Mouse (Mus musculus) NIH3T3 (cell line): ENCODE data around the gene Slc8a3.

ENCODE experiments used
- DNase-seq: peaks from one replicate; pipeline ENCODE4 v3.0.0-alpha.2; 2012; ENCODE audit warnings: low read depth

Gene Slc8a3

DNA sequence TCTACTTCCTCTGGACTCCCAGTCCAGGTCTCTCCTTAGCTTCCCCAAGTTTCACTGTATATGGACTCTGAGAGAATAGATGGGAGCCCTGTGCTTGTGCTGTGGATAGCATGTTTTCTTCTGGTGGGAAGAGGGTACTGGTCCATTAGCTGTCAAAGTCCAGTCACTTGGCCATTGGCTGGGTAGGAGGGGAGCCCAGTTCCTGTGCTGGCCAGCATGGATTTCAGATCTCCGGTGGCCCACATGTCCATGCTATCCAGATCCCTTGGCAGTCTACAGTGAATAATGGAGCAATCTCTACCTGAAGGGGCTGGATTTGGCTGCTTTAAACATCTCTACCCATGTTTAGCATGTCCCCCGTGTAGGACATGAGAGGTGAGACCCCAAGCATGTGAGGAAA is 148.0 kb downstream of the Slc8a3 start:
- DNase-seq = no peak

DNA sequence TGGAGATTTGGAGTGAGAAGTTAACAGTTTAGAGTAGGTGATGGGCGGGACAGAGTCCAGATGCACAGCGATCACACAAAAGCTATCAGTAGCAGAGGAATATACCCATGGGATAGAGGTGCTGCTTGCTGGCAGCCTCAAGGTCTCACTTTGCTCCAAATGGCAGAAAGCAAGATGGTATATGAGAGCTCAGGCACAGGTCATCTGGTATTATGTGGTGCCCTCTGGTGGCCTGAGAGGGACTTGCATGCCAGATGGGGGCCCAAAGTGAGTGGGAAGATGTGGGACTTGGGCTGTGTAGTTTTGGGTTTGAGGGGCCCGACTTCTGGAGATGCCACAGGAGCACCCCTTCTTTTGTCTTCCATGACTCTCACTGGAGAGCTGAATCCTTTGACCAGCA is 150.9 kb downstream of the Slc8a3 start:
- DNase-seq = peak; percentile 81

DNA sequence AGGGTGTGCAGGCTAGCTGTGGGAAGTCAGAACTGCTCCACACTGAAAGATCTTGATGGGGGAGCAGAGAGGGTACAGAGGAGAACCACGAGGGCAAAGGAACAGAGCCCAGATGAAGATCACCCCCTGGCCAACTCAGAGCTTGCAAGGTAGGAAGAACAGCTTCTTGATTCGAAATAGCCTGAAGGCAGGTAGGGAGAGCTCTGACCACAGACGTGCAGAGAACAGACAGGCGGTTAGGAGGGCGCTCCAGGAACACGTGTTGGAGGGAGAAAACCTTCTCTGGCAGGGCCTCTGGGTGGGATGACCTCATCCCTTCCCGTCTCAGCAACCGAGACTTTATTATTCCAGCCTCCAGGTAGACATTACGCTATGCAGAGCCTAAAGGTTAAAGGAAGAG is 157.7 kb downstream of the Slc8a3 start:
- DNase-seq = no peak

DNA sequence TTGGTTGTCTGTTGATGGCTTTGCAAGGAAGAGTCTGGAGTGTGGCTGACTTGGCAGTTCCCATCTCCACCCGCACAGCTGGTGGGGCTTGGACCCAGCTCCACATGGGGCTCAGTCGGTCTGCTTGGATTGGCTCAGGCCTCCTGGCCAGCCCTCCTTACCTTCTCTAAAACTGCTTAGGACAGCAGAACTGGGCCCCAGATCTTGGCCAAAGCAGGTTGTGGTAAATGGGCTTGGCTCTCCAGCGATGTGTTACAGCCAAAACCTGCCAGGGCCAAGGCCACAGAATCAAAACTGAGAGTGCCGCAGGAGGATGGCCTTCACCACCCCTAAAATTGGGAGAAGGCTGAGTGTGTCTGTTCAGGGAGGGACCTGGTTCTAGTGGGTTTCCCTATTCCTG is 159.1 kb downstream of the Slc8a3 start:
- DNase-seq = no peak

DNA sequence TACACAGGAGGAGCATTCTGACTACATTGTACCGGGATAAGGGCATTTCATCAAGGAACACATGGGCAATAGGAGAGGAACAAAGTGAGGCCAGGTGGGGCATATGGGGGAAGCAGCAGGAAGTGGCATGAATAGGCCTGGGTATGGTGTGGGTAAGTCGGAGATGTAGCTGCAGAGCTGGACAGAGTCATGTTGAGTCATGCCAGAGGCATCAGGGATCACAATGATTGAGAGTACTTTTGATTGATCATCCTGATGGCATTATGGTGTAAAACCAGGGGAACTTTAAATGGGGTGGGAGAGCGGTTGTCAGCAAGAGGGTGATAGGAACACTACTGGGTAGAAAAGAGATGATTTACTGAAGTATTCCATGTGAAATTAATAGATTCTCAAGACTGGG is 160.0 kb downstream of the Slc8a3 start:
- no peak for DNase-seq

DNA sequence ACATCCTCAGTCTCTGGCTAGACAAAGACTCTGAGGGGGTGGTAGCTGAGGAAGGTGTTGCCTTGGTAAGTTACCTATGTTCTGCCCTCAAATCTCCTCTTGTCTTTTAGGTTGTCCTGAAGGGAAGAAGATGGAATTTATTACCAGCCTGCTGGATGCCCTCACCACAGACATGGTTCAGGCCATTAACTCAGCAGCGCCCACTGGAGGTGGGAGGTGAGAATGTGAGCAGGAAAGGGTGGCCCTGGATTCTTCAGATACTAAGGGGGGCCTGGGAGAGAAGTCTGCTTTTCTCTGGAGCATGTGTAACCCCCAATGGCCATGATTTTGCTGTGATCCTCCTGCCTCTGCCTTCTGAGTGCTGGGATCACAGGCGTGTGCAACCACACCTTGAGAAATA is 162.9 kb downstream of the Slc8a3 start:
- DNase-seq = peak; percentile 28

DNA sequence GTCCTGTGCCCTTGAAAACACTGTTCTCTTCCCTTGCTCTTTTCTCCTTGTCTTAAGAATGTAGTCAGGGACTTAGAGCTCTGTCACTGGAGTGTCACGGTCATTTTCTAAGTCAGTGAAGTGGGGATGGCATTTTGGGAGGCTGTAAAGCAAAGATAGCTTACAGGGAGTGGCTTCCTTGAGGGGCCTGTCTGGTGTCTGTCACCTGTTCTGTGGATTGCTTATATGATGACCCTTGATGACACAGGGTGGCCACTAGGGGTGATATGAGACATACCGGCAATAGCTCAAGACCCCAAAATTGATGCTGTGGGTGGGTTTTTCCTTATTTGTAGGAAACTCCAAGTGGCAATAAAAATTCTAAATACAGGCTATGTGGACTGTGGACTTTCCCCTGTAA is 164.5 kb downstream of the Slc8a3 start:
- DNase-seq = no peak

DNA sequence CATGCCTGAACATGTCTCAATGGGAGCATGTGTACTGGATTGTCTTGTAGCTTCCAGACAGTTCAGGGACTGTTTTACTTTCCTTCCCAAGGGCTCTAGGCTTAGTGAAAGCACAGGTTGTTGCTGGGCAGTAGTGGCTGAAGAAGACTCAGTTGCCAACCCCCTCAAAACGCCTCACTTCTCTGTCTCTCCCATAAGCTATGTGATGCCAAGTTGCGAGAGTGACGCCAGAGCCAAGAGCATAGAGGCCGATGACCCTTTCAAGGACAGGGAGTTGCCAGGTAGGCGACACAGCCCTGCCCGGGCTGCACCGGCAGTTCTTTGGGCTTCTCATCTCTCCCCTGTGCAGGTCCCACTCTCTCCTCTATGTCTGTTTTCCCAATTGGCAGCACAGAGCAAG is 164.9 kb downstream of the Slc8a3 start:
- DNase-seq = no peak

DNA sequence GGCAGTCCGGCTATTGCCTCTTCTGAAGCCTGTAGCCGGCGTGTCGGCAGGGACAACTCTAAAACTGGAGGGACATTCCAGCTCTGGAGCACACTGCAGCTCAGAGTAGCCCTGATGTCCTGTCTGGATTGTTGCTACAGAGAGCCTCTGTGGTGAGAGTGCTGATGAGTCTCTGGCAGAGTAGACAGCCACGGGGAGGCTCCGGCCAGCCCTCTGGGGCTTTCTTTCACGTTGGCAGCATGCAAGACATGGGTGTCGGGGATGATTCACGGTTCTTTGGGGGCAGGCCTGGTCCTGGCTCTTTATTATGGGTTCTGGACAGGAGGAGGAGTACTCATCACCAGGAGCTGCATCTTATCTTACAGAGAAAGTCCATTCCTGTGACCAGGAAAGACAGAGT is 165.8 kb downstream of the Slc8a3 start:
- peak; percentile 66 for DNase-seq

DNA sequence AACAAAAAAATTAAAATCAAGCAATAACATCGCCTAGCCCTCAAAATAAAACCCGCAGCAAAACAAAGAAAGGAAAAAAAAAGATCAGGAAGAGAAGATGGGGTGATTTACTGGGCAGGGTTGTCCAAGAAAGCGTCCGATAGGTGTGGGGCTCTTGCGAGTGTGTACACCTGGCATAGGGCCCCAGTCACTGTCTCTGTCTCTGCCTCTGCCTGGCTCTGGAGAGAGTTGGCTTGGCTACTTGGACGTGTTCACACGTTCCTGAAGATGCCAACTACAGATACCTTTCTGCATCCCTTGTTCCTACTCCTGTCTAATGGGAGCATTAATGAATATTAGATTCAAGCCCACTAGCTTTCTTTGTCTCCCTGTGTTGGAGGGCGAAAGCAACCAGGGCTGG is 166.4 kb downstream of the Slc8a3 start:
- no peak for DNase-seq

DNA sequence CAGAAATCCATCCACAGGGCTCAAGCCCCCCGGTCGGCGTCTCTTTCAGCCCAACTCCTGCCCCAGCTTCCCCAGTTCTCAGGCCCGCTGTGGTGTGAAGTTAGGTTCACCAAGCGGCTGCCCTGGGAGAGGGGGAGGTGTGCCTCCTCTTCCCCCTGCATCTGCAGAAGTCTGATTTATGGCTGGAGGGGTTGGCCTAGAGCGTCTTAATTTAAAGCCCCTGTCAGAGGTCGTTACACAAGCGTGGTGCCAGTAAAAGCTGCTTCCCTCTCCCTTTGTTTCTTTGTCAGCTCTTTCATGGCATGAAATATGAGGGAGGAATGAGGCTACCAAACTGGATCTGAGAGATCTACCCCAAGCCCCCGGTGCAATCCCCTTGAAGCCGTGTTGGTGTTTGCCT is 166.9 kb downstream of the Slc8a3 start:
- DNase-seq = no peak

DNA sequence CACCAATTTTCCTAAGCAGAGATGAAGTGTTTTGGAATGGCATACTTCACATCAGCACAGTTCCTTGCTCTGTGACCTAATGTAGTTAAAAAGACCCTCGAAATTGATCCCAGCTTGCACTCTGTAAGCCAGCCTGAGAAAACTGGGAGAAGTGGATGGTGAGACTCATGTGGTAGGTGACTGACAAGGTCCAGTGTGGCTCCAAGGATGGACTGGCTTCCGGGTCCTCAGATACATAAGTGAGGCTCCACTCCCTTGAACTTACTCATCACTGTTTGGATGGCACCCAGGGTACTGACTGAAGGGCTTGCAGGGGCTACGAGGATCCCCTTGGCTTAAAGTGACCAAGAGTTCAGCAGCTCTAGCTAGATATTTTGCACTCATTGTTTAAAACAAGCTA is 169.4 kb downstream of the Slc8a3 start:
- DNase-seq = no peak

DNA sequence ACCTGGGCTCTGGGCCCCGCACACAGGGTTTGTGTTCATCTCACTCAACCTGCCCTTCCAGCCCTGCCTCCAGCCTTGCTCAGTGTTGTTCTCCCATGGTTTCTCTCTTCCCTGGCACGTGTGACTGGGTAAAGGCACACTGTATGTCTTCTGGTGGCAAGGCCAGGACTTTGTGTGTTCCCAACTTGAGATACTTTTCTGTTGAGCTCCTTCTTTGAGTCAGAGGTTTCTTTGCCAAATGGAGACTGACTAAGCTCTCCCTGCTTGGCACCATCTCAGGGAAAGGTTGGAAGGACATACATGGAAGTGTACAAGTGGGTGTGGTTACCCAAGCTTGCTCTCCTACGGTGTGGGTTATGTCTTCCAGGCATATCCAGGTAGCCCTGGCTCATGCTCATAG is 169.8 kb downstream of the Slc8a3 start:
- DNase-seq = peak; percentile 90

DNA sequence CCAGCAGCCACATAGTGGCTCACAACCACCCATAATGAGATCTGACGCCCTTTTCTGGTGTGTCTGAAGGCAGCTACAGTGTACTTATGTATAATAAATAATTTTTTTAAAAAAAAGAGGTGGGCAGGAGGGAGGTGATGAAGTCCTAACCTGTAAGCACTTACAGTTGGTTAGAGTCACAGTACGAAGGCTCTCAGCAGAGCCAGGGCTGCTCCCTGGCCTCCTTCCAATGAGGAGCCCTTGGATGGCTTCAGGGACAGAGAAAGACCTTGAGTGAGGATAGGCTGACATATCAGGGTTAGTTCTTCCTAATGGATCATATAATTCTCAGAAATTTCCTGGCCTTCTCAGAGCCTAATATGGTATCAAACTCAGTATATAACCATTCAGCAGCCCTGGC is 171.7 kb downstream of the Slc8a3 start:
- DNase-seq = no peak

DNA sequence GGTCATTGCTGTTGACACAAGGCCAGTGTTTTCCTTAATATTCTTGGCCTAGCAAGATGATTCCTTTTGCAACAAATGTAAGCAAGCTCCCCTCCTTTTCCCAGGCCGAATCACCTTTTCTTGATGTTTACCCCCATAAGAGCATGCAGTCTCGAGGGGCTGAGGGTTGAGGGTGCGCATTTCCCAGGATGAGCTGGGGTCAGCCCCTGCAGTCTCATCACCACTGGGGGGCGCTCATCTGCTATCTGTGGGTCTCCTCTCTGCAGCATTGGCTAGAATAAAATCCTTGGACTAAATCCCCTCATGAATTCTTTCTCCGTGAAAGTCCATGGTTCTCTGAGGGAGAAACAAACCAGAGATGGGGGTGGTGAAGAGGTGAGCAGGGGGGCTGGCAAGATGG is 172.1 kb downstream of the Slc8a3 start:
- DNase-seq = peak; percentile 45

DNA sequence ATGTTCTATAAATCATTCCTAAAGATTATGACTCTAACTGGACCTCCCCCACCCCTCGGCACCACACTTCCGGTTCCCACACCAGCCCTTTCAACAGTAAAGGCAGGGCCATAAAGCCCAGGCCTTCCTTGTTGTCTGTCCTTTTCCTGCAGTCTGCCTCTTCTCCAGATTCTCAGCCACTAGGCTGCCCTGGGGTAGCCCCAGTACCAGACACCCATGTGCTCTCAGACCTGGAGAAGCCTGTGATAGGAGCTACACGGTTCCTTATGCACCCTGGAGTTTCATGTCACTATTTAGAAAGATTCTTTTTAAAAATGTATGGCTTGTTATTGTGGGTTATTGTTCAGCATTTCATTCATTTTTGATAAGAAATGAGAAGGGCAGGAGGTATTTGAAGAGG is 172.6 kb downstream of the Slc8a3 start:
- no peak for DNase-seq

DNA sequence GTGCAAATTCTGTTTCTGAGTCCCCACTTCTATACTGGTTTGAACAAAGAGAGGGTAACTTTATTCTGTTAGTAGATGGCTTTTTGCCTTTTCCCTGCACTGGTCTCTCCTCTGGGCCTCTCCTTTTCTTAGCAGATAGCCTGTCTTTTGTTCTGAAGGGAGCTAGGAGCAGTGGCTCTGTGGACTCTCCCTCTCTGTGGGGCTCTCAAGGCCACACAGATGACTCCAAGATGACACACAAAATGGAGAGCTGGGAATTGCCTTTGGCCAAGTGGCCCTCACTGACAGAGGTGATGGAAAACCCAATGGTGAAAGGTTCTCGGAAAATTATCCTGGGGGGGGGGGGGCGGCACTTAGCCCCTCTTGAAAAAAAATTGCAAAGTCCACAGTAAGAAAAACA is 173.0 kb downstream of the Slc8a3 start:
- no peak for DNase-seq

DNA sequence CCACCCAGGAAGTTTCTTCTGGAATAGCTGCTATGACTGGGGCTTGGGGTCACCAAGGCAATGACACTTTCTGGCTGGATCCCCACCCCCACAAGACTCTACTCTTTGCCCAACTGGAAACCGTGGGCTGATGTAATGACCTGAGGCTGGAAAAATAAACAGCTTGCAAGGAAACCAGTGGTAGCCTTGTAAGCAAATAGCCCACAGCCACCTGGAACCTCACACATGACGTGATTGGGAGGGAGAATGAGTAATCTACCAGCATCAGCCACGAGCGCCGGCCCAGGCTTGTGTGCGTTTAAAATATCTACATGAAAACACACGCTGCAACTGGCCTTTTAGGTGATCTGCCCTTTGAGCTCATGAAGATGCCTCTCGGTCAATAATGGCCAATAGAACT is 176.1 kb downstream of the Slc8a3 start:
- DNase-seq = peak; percentile 52

DNA sequence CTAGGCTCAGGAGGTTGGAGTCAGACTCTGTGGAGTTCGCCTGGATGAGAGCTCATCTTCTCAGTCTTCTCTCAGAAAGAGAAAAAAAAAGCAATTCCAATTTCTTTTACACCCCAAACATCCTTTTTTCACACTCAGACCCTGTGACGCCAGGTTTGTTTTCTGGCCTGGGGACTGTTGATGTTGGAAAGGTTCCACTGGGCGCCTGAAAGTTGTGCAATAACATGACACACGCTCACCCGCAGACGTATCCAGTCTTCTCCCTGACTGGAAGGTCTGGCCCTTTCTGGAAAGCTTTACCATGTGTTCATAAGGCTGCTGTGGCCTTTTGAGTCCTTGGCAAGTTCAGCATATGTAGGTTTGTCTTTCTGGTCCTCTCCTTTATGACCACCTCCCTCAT is 177.3 kb downstream of the Slc8a3 start:
- peak; percentile 94 for DNase-seq

DNA sequence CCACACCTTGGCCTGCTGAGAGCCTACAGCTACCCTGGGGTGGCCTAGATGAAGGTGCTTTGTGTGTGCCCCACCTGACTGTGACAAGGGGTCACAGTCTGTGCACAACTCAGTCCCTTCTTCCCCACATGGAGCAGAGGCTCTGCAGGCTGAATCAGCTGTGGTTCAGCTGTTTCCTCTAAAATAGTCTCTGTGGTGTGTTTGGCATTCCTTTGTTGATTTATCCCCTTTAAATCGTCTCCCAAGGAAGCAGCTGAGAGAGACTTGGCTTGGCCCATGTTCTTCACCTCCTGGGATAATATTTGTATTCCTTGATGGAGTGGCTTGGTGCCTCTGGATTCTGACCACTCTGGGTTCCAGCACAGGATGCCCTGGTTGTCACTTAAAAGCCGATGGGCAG is 180.9 kb downstream of the Slc8a3 start:
- peak; percentile 54 for DNase-seq

DNA sequence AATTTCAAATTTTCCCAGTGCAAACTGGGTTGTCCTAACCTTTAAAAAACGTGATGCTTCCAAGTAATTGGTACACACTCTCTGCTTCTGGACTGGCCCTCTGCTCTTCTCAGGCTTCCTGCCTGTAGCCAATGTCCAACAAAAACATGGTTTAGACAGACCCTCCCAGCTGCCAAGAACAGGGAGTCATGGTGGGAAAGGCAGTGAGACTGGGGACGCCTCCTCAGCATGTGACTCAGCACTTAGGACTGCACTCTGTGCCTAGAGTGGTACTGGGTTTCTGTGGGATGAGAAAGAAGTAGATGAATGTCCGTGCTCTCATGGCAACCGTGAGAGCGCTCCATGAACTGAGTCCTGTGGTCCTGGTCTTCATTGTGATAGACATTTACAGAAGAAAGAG is 182.1 kb downstream of the Slc8a3 start:
- DNase-seq = peak; percentile 90

DNA sequence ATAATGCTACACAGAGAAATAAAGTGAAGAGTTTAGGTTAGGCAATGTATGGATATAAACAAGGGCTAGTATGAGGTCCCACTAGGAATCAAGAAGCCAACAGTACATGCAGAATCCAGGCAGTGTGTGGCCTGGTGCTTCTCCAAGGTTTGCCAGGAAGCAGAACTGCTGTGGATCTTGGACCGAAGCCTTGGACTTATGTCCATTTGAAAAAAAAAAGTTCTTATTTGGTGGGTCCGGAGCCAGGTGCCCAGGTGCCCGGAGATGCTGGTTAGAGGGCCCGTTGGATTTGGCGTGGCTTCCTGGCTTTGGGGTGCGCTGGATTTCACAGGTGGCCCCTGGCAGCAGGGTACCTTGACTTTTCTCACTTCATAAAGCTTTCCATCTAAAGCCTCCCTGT is 185.0 kb downstream of the Slc8a3 start:
- no peak for DNase-seq
